Mouse (Mus musculus): ENCODE measurements around the gene Fry. TPM values are rescaled to one million over a fixed set of nuclear protein-coding genes. Genes with fewer than 3 reads are reported as not detected.

Gene Fry
- polyA plus RNA-seq, 1 experiment from 2014 or later, result 10.2 TPM

DNA sequence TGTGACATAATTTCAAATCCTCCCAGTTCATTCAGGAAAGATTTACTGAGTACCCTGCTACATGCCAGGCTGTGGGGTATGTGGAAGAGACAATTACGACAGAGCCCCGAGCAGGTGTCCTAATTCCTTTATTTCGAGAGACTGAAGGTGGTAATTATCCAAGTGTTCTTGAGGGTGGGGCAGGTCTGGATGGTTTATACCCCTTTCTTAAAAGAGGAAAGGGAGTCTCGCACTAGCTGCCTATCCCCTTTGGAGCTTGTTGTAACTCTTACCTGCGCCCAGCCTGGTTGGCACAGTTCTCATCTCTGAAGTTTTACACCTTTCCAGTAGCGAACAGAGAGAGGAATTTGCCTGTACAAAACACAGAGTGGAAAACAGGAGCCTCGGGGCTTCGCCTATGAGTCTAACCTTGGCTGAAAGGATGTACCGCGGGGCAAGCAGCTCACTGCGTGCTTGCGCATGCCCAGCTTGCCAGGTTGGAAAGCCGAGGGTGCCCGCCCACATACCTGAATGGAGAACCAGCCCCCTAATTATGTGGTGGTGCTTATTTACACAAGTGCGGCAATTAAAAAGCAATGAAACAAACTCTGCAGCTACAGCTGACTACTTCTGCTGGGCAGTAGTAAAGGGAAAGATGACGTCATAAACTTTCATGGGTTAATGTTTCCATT, 143.7 kb downstream of the Fry start:
- Histone ChIP-seq H3K27me3 (0 out of 2 replicates have a peak, but pooled peaks cover 3% of the 10 kb centered on the region), H3K9me3 (no peaks in the 10 kb centered on the region), H3K9ac (no peak overlapping the region), H3K4me1 (peaks cover 10% of the 10 kb centered on the region; the same call in 1 of the 2 replicates), H3K27ac (no peak overlapping the region), H3K36me3 (no peaks in the 10 kb centered on the region), H3K4me3 (no peak overlapping the region), H3K4me2 (replicated peaks) (no peak overlapping the region; the same call in 1 of the 2 replicates)
- 80% methylated on average over 16 of the region's 16 CpGs for WGBS
- ATAC-seq (ENCODE audit: insufficient number of reproducible peaks, insufficient read depth, low FRiP score, low TSS enrichment), result no peak

DNA sequence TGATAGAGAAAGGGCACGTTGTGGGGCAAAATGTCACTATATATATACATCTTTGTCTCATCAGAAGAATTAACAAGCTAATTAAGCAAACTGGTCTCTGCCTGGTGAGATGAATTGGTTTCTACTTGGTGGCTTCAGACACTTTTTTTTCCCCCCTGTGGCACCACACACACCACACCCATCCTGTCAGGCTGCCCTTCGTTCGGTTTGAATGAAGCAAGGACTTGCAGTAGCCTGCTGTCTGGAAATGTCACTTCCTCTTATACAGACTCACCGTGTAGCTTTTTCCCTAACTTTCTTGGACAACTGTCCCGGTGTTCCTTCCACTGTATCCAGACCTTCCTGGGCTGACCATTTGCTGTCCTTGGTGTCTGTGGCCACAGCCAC, 144.3 kb downstream of the Fry start:
- Histone ChIP-seq H3K4me3 (no peak overlapping the region), H3K9ac (no peak overlapping the region), H3K9me3 (no peaks in the 10 kb centered on the region), H3K27ac (no peak overlapping the region), H3K4me2 (replicated peaks) (no peak overlapping the region), H3K4me1 (peaks cover 10% of the 10 kb centered on the region; the same call in 1 of the 2 replicates), H3K27me3 (0 out of 2 replicates have a peak, but pooled peaks cover 3% of the 10 kb centered on the region), H3K36me3 (no peaks in the 10 kb centered on the region)
- ATAC-seq (ENCODE audit: insufficient number of reproducible peaks, insufficient read depth, low FRiP score, low TSS enrichment), result no peak
- WGBS, result 61% methylated on average over 5 of the region's 5 CpGs

DNA sequence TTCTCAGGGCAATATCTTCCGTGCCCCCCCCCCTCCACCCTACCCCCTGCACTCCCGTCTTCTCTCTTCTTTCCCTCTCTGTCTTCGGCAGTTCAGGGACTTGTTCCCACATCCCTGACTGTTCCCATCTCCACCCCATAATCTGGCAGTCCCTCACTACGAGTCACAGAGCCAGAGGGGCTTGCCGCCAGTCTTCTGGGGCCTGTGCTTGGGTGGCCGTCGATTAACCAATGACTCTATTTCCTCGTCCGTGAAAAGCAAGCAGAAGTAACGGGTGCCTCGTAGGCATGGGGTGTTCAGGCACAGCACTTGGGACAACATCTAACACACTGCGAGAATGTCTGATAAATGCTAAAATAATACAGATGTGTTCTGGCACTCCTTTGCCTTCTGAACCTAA, 144.7 kb downstream of the Fry start:
- 0 out of 2 replicates have a peak, but pooled peaks cover 3% of the 10 kb centered on the region for H3K27me3 ChIP-seq
- no peak overlapping the region for H3K27ac ChIP-seq
- no peak overlapping the region for H3K4me3 ChIP-seq
- H3K9me3 ChIP-seq, result no peaks in the 10 kb centered on the region
- H3K36me3 ChIP-seq, result no peaks in the 10 kb centered on the region
- H3K4me2 ChIP-seq (replicated peaks), result no peak overlapping the region
- 75% methylated on average over 12 of the region's 12 CpGs for WGBS
- peaks cover 10% of the 10 kb centered on the region; the same call in 1 of the 2 replicates for H3K4me1 ChIP-seq
- H3K9ac ChIP-seq, result no peak overlapping the region
- no peak for ATAC-seq (ENCODE audit: insufficient number of reproducible peaks, insufficient read depth, low FRiP score, low TSS enrichment)

DNA sequence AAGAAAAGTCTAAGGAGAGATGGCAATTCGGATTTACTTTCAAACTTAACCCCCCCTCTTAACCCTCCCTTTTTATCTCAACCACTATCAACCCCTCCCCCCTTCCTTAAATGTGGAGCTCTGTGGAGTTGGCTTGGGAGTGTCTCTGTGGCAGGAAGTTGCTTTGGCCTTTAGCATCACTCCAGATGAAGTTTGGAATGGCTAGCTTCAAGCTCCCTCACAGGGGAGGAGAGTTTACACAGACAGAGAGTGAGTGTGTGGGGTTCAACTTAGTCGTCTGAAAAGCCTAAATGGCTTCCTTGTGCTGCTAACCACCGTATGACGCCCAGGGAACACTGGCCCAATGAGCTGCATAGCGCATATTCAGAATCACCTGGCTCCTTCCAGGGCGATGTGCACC, 145.2 kb downstream of the Fry start:
- Histone ChIP-seq H3K4me2 (replicated peaks) (no peak overlapping the region), H3K36me3 (no peaks in the 10 kb centered on the region), H3K9me3 (no peaks in the 10 kb centered on the region), H3K27me3 (0 out of 2 replicates have a peak, but pooled peaks cover 3% of the 10 kb centered on the region), H3K9ac (no peak overlapping the region), H3K4me3 (no peak overlapping the region), H3K27ac (no peak overlapping the region), H3K4me1 (peaks cover 6% of the 10 kb centered on the region; the same call in 1 of the 2 replicates)
- no peak for ATAC-seq (ENCODE audit: insufficient number of reproducible peaks, insufficient read depth, low FRiP score, low TSS enrichment)
- 66% methylated on average over 6 of the region's 6 CpGs for WGBS

DNA sequence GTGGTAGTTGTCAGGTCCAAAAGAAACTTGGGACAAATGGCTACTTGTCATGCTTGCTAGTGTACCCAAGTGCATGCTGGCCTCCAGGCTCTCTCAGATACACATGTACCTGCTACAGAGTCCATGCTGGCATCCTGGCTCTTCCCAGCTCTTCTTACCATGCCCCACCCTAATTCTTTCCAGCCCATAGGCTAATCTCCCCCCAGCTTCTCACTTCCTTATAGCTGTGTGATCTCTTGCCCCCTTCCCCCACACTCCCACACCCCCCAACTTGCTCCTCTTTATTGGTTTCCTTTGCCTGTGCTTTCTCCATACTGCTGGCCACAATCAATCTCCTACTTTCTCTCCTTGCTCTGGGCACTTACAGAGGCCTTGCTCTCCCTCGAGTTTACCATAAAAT, 146.6 kb downstream of the Fry start:
- ATAC-seq (ENCODE audit: insufficient number of reproducible peaks, insufficient read depth, low FRiP score, low TSS enrichment), result no peak
- Histone ChIP-seq H3K4me2 (replicated peaks) (no peak overlapping the region), H3K9ac (no peak overlapping the region), H3K9me3 (no peaks in the 10 kb centered on the region), H3K4me1 (peaks cover 6% of the 10 kb centered on the region; the same call in 1 of the 2 replicates), H3K36me3 (no peaks in the 10 kb centered on the region), H3K27me3 (0 out of 2 replicates have a peak, but pooled peaks cover 3% of the 10 kb centered on the region), H3K27ac (no peak overlapping the region), H3K4me3 (no peak overlapping the region)
- WGBS, result 59% methylated on average over 1 of the region's 1 CpGs

DNA sequence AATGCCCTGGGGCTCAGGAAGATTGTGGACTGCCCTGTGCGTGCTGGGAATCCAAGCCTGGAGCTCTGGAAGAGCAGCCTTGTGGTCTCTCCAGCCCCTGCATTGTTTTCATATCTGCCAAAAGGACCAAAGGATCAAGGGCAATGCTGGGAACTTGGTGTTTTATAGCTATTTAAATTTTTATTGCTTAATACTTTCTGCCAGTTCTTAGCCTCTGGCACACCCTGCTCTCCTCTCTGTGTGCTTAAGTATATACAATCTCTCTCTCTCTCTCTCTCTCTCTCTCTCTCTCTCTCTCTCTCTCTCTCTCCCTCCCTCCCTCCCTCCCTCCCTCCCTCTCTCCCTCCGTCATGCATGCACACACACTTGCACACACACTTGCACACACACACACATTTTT, 147.5 kb downstream of the Fry start:
- no peak overlapping the region for H3K4me2 ChIP-seq (replicated peaks)
- ATAC-seq (ENCODE audit: insufficient number of reproducible peaks, insufficient read depth, low FRiP score, low TSS enrichment), result no peak
- no peak overlapping the region for H3K27ac ChIP-seq
- WGBS, result 50% methylated on average over 2 of the region's 2 CpGs
- no peak overlapping the region for H3K9ac ChIP-seq
- H3K27me3 ChIP-seq, result 0 out of 2 replicates have a peak, but pooled peaks cover 3% of the 10 kb centered on the region
- H3K36me3 ChIP-seq, result no peaks in the 10 kb centered on the region
- no peak overlapping the region for H3K4me3 ChIP-seq
- H3K4me1 ChIP-seq, result peaks cover 6% of the 10 kb centered on the region; the same call in 1 of the 2 replicates
- H3K9me3 ChIP-seq, result no peaks in the 10 kb centered on the region

DNA sequence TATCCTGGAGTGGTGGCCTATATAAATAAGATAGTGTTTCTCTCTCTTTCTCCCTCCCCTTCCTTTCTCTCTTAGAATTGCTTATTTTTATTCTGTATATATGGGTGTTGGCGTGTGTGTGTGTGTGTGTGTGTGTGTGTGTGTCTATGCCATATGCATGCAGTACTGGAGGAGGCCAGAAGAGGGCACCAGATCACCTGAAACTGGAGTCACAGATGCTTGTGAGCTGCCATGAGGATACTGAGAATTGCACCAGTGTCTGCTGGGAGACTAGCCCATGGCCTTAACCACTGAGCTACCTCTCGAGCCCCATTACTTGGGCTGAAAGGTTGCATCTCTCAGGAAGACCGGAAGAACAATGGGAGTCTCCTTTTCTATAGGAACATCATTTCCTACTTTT, 149.8 kb downstream of the Fry start:
- no peak overlapping the region for H3K4me3 ChIP-seq
- H3K4me1 ChIP-seq, result peaks cover 6% of the 10 kb centered on the region; the same call in 1 of the 2 replicates
- no peak for ATAC-seq (ENCODE audit: insufficient number of reproducible peaks, insufficient read depth, low FRiP score, low TSS enrichment)
- no peaks in the 10 kb centered on the region for H3K27me3 ChIP-seq
- 95% methylated on average over 3 of the region's 3 CpGs for WGBS
- H3K9ac ChIP-seq, result no peak overlapping the region
- no peak overlapping the region for H3K27ac ChIP-seq
- no peaks in the 10 kb centered on the region for H3K9me3 ChIP-seq
- no peak overlapping the region for H3K4me2 ChIP-seq (replicated peaks)
- no peaks in the 10 kb centered on the region for H3K36me3 ChIP-seq

DNA sequence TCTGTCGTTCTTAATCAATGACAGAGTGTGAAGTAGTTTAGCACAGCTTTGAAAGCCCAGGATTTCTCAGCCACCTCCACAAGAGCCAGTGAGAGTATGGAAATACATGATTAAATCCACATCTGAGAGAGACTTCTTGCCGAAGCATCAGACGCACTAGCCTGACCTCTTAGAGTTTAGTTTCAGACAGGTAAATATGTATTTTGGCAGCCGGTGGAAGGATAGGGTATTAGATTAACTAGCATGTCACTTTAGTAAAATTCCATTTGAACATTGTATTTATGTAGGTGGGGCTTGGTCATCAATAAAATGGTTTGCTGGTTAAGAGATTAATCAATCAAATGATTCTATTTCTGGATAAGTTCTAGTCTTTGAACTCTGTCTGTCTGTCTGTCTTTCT, 152.0 kb downstream of the Fry start:
- WGBS, result 72% methylated on average over 4 of the region's 4 CpGs
- Histone ChIP-seq H3K9me3 (no peaks in the 10 kb centered on the region), H3K4me2 (replicated peaks) (no peak overlapping the region), H3K27ac (no peak overlapping the region), H3K27me3 (no peaks in the 10 kb centered on the region), H3K4me1 (no peaks in the 10 kb centered on the region), H3K4me3 (no peak overlapping the region), H3K36me3 (no peaks in the 10 kb centered on the region), H3K9ac (no peak overlapping the region)
- no peak for ATAC-seq (ENCODE audit: insufficient number of reproducible peaks, insufficient read depth, low FRiP score, low TSS enrichment)

DNA sequence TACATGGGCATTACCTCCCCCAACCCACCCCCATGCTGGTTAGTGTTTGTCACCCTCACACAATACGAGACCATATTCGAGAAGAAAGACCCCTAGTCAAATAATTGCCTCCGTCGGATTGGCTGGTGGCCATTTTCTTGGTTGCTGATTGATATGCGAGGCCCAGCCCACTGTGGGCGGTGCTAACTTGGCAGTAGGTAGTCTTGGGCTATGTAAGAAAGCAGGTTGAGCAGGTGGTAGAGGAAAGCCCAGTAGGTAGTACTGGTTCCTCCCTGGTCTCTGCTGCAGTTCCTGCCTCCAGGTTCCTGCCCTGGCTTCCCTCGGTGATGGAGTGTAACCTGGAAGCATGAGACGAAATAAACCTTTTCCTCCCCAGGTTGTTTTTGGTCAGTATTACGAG, 153.7 kb downstream of the Fry start:
- Histone ChIP-seq H3K4me3 (no peak overlapping the region), H3K4me2 (replicated peaks) (no peak overlapping the region), H3K4me1 (no peaks in the 10 kb centered on the region), H3K9me3 (no peaks in the 10 kb centered on the region), H3K9ac (no peak overlapping the region), H3K27ac (no peak overlapping the region), H3K36me3 (no peaks in the 10 kb centered on the region), H3K27me3 (no peaks in the 10 kb centered on the region)
- WGBS, result 91% methylated on average over 9 of the region's 9 CpGs
- ATAC-seq (ENCODE audit: insufficient number of reproducible peaks, insufficient read depth, low FRiP score, low TSS enrichment), result no peak

DNA sequence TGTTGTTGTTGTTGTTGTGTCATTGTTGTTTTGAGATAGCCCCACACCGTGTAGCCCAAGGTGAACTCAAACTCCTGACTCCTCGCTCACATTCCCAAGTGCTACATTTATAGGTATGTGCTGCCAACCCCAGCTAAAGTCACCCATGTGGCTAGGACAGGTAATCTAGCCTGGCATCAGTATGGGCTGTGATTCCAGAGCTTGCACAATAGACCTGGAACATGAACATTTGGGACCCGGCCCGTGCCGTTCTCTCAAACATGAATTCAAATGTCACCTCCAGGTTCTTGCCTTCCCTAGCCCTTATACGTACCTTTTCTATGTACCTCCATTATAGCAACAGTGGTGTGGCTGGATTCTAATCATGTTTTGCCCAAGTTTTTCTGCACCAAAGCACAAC, 156.9 kb downstream of the Fry start:
- no peaks in the 10 kb centered on the region for H3K36me3 ChIP-seq
- no peak overlapping the region for H3K4me2 ChIP-seq (replicated peaks)
- no peak overlapping the region for H3K4me3 ChIP-seq
- H3K4me1 ChIP-seq, result no peaks in the 10 kb centered on the region
- H3K9ac ChIP-seq, result no peak overlapping the region
- no peak for ATAC-seq (ENCODE audit: insufficient number of reproducible peaks, insufficient read depth, low FRiP score, low TSS enrichment)
- no peaks in the 10 kb centered on the region for H3K27me3 ChIP-seq
- H3K9me3 ChIP-seq, result no peaks in the 10 kb centered on the region
- 91% methylated on average over 6 of the region's 6 CpGs for WGBS
- no peak overlapping the region for H3K27ac ChIP-seq

DNA sequence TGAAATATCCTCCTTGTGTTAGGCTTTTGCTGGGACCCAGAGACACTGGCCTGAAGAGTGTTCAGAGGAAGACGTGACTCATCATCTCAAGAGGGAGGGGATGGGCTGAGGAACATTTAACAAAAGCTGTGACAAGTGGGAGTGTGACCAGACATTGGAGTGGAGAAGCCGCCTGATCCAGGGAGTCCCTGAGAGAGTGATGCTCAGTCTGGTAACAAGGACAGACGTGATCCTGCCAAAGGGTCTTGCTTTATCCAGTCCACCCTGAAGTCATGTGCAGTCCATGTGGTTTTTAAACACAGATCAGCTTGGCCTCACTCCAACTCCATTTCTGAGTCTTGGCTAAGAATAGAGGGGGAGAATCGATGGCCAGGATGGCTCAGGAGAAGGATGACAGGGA, 158.2 kb downstream of the Fry start:
- Histone ChIP-seq H3K9me3 (0 out of 2 replicates have a peak, but pooled peaks cover 5% of the 10 kb centered on the region), H3K9ac (no peak overlapping the region), H3K27ac (no peak overlapping the region), H3K4me1 (no peaks in the 10 kb centered on the region), H3K27me3 (no peaks in the 10 kb centered on the region), H3K4me3 (no peak overlapping the region), H3K4me2 (replicated peaks) (no peak overlapping the region), H3K36me3 (no peaks in the 10 kb centered on the region)
- WGBS, result 89% methylated on average over 4 of the region's 4 CpGs
- no peak for ATAC-seq (ENCODE audit: insufficient number of reproducible peaks, insufficient read depth, low FRiP score, low TSS enrichment)

DNA sequence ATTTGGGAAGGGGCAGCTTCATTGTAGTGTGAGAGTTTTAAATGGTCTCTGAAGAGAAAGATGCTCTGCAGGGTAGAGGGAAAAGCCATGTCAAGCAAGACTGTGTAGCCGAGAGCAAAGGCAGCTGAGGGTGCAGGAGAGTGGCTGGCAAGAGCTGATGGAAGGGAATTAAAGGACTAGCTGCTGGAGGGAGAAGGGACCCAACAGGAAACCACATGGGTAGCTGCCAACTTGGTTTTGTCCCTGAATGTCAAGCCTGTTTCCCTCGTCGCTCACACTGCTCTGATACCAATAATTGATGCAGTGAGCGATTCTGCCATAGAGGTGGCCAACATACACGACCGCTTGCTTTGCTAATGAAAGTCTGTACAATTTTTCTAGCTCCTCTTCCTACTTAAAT, 160.9 kb downstream of the Fry start:
- 0 out of 2 replicates have a peak, but pooled peaks cover 5% of the 10 kb centered on the region for H3K9me3 ChIP-seq
- H3K4me3 ChIP-seq, result no peak overlapping the region
- no peaks in the 10 kb centered on the region for H3K4me1 ChIP-seq
- no peak overlapping the region for H3K9ac ChIP-seq
- no peak overlapping the region for H3K27ac ChIP-seq
- ATAC-seq (ENCODE audit: insufficient number of reproducible peaks, insufficient read depth, low FRiP score, low TSS enrichment), result no peak
- H3K4me2 ChIP-seq (replicated peaks), result no peak overlapping the region
- no peaks in the 10 kb centered on the region for H3K27me3 ChIP-seq
- WGBS, result 86% methylated on average over 6 of the region's 6 CpGs
- no peaks in the 10 kb centered on the region for H3K36me3 ChIP-seq
